In genomic region chr16:91980482-91980881, GRCm38 (mm10) we compare ENCODE assay signal across 22 mouse cellular contexts.
A peak's percentile ranks its signal among the peaks of the same experiment; 100 is the strongest.
DNase-seq lines count a peak whose midpoint lies in the region; ATAC-seq and TF ChIP-seq lines count a peak whose summit lies in the region.
"Had no signal": no experiment of that assay in that cellular context is flagged by ENCODE, and none has a peak within 500 bp of the region (broad histone marks: within the 10 kb centered on the region; RNA-seq: fewer than 3 reads in every experiment).

No protein-coding gene starts in this region.

- TF ChIP-seq POLR2A in lung, adult 2 months (IDR thresholded peaks at IDR 0.05; ENCODE audit: borderline replicate concordance, extremely low read depth, low read depth, low read length), result no peak

- no peaks in the 10 kb centered on the region for H3K27me3 ChIP-seq in hindbrain, embryonic 15.5 days
- H3K27me3 ChIP-seq in hindbrain, embryonic 16.5 days (replicated peaks; ENCODE audit: control insufficient read depth, insufficient read depth, low read length), result no peaks in the 10 kb centered on the region
- no peaks in the 10 kb centered on the region for H3K27me3 ChIP-seq in lung, embryonic 14.5 days (ENCODE audit: insufficient read depth, low read length)
- H3K27me3 ChIP-seq: CH12.LX; embryonic facial prominence, embryonic 15.5 days; forebrain, embryonic 15.5 days; heart, embryonic 12.5 days; Patski had no signal

- no peaks in the 10 kb centered on the region for H3K9me3 ChIP-seq in hindbrain, embryonic 15.5 days
- no peaks in the 10 kb centered on the region for H3K9me3 ChIP-seq in hindbrain, embryonic 16.5 days (ENCODE audit: control insufficient read depth, low read length)
- no peaks in the 10 kb centered on the region for H3K9me3 ChIP-seq in lung, embryonic 14.5 days (ENCODE audit: low read depth, low read length)
- H3K9me3 ChIP-seq: embryonic facial prominence, embryonic 15.5 days; forebrain, embryonic 10.5 days; forebrain, embryonic 15.5 days; heart, embryonic 12.5 days; hindbrain, embryonic 10.5 days had no signal

- no peak for ATAC-seq in cerebellum, adult (ENCODE audit: insufficient number of reproducible peaks, low FRiP score, low TSS enrichment)
- ATAC-seq in hindbrain, embryonic 15.5 days (ENCODE audit: low FRiP score, low read depth), result 0 out of 2 replicates have a peak, but pooled peaks have one; percentile 45
- ATAC-seq in hindbrain, embryonic 16.5 days, result no peak
- ATAC-seq in lung, embryonic 14.5 days (ENCODE audit: insufficient read depth), result no peak
- ATAC-seq: activated CD4-positive, CD25-positive, alpha-beta regulatory T cell, adult 4 months; forebrain, embryonic 15.5 days; inflammation-experienced regulatory T-cells, adult 6 months; intestine, postnatal 0 days; Patski had no signal

- DNase-seq in cerebellum, postnatal 14 days, result peak; percentile 35 to 55
- peak; percentile 15 for DNase-seq in lung, embryonic 14.5 days
- DNase-seq in lung, adult 2 months, result no peak
- DNase-seq: adrenal gland, postnatal 14 days; cerebellum, adult 8-10 months; embryo, embryonic 11 days; gastrocnemius, postnatal 10 days; heart, adult 18-20 months had no signal

- no peak overlapping the region for H3K4me2 ChIP-seq in hindbrain, embryonic 15.5 days
- H3K4me2 ChIP-seq in hindbrain, embryonic 16.5 days (ENCODE audit: low read length), result no peak overlapping the region
- H3K4me2 ChIP-seq in lung, embryonic 14.5 days, result no peak overlapping the region
- H3K4me2 ChIP-seq: embryonic facial prominence, embryonic 15.5 days; forebrain, embryonic 15.5 days; heart, embryonic 12.5 days had no signal

- H3K4me3 ChIP-seq in hindbrain, embryonic 15.5 days, result no peak overlapping the region
- H3K4me3 ChIP-seq in hindbrain, embryonic 16.5 days (ENCODE audit: low read length), result no peak overlapping the region
- no peak overlapping the region for H3K4me3 ChIP-seq in lung, embryonic 14.5 days (ENCODE audit: low read depth, low read length)
- H3K4me3 ChIP-seq in lung, adult 2 months (replicated peaks; ENCODE audit: extremely low read depth, low read depth, low read length), result no peak overlapping the region
- H3K4me3 ChIP-seq: embryonic facial prominence, embryonic 15.5 days; erythroblast, embryonic 14.5 days; forebrain, embryonic 10.5 days; forebrain, embryonic 15.5 days; heart, embryonic 12.5 days; hindbrain, embryonic 10.5 days had no signal

- WGBS in hindbrain, embryonic 15.5 days, result 69% methylated on average over 6 of the region's 6 CpGs
- WGBS in hindbrain, embryonic 16.5 days, result 50% methylated on average over 6 of the region's 6 CpGs
- WGBS in lung, embryonic 14.5 days, result 73% methylated on average over 6 of the region's 6 CpGs
- 78% methylated on average over 6 of the region's 6 CpGs for WGBS in lung, adult 2 months

- no peak for TF ChIP-seq CTCF in lung, embryonic 14.5 days (IDR thresholded peaks at IDR 0.05; ENCODE audit: low read depth)
- TF ChIP-seq CTCF in lung, adult 2 months (IDR thresholded peaks at IDR 0.05; ENCODE audit: insufficient read depth, low read length), result no peak

- no peak overlapping the region for H3K27ac ChIP-seq in hindbrain, embryonic 15.5 days (replicated peaks)
- no peak overlapping the region for H3K27ac ChIP-seq in hindbrain, embryonic 16.5 days (ENCODE audit: low read depth, low read length)
- H3K27ac ChIP-seq in lung, embryonic 14.5 days (ENCODE audit: low read depth), result no peak overlapping the region
- H3K27ac ChIP-seq: embryonic facial prominence, embryonic 15.5 days; forebrain, embryonic 10.5 days; forebrain, embryonic 15.5 days; hindbrain, embryonic 10.5 days had no signal

- H3K9ac ChIP-seq in hindbrain, embryonic 15.5 days, result no peak overlapping the region
- no peak overlapping the region for H3K9ac ChIP-seq in hindbrain, embryonic 16.5 days (ENCODE audit: low read depth, low read length)
- H3K9ac ChIP-seq in lung, embryonic 14.5 days, result no peak overlapping the region
- H3K9ac ChIP-seq: embryonic facial prominence, embryonic 15.5 days; forebrain, embryonic 15.5 days; heart, embryonic 12.5 days had no signal

- H3K36me3 ChIP-seq in hindbrain, embryonic 15.5 days, result no peaks in the 10 kb centered on the region
- H3K36me3 ChIP-seq in hindbrain, embryonic 16.5 days (ENCODE audit: control insufficient read depth, insufficient read depth, low read length), result no peaks in the 10 kb centered on the region
- no peaks in the 10 kb centered on the region for H3K36me3 ChIP-seq in lung, embryonic 14.5 days (ENCODE audit: insufficient read depth)
- H3K36me3 ChIP-seq: embryonic facial prominence, embryonic 15.5 days; forebrain, embryonic 10.5 days; forebrain, embryonic 15.5 days; heart, embryonic 12.5 days; hindbrain, embryonic 10.5 days had no signal

- H3K4me1 ChIP-seq in hindbrain, embryonic 15.5 days (replicated peaks), result no peaks in the 10 kb centered on the region
- H3K4me1 ChIP-seq in hindbrain, embryonic 16.5 days (ENCODE audit: control insufficient read depth, insufficient read depth, low read depth, low read length), result peaks cover 2% of the 10 kb centered on the region; the same call in 1 of the 2 replicates
- H3K4me1 ChIP-seq in lung, embryonic 14.5 days (ENCODE audit: insufficient read depth), result no peaks in the 10 kb centered on the region
- H3K4me1 ChIP-seq in lung, adult 2 months (ENCODE audit: control insufficient read depth, insufficient read depth, low read length), result no peaks in the 10 kb centered on the region
- H3K4me1 ChIP-seq: forebrain, embryonic 15.5 days had no signal
